In genomic region chr3:51965436-51965835, GRCm38 (mm10) we compare ENCODE assay signal across 14 mouse cellular contexts.
DNase-seq lines count a peak whose midpoint lies in the region; ATAC-seq lines count a peak whose summit lies in the region.
"Had no signal": no experiment of that assay in that cellular context is flagged by ENCODE, and none has a peak within 500 bp of the region (broad histone marks: within the 10 kb centered on the region; RNA-seq: fewer than 3 reads in every experiment).

No protein-coding gene starts in this region.

- H3K27me3 ChIP-seq in heart, embryonic 10.5 days (ENCODE audit: insufficient read depth, poor library complexity, severe bottlenecking) = no peaks in the 10 kb centered on the region
- no peaks in the 10 kb centered on the region for H3K27me3 ChIP-seq in hindbrain, embryonic 13.5 days
- no peaks in the 10 kb centered on the region for H3K27me3 ChIP-seq in midbrain, embryonic 14.5 days (ENCODE audit: control insufficient read depth, insufficient read depth, low read length)
- H3K27me3 ChIP-seq: embryonic facial prominence, embryonic 12.5 days; limb, embryonic 13.5 days had no signal

- no peak overlapping the region for H3K9ac ChIP-seq in hindbrain, embryonic 13.5 days
- H3K9ac ChIP-seq in midbrain, embryonic 14.5 days (replicated peaks; ENCODE audit: low read length) = peak overlapping the region; percentile 21; the same call in 1 of the 2 replicates
- H3K9ac ChIP-seq: limb, embryonic 13.5 days had no signal

- no peak overlapping the region for H3K4me3 ChIP-seq in heart, embryonic 10.5 days
- no peak overlapping the region for H3K4me3 ChIP-seq in hindbrain, embryonic 13.5 days
- no peak overlapping the region for H3K4me3 ChIP-seq in midbrain, embryonic 14.5 days (replicated peaks; ENCODE audit: low read depth, low read length)
- H3K4me3 ChIP-seq: embryonic facial prominence, embryonic 12.5 days; limb, embryonic 13.5 days had no signal

- 35% methylated on average over 2 of the region's 2 CpGs for WGBS in heart, embryonic 10.5 days
- WGBS in hindbrain, embryonic 13.5 days = 42% methylated on average over 2 of the region's 2 CpGs
- WGBS in midbrain, embryonic 14.5 days = 39% methylated on average over 2 of the region's 2 CpGs

- H3K4me1 ChIP-seq in heart, embryonic 10.5 days = peaks cover 36% of the 10 kb centered on the region
- peaks cover 56% of the 10 kb centered on the region for H3K4me1 ChIP-seq in hindbrain, embryonic 13.5 days (replicated peaks)
- H3K4me1 ChIP-seq in midbrain, embryonic 14.5 days (ENCODE audit: control insufficient read depth, insufficient read depth, low read length) = peaks cover 44% of the 10 kb centered on the region

- H3K9me3 ChIP-seq in heart, embryonic 10.5 days = no peaks in the 10 kb centered on the region
- no peaks in the 10 kb centered on the region for H3K9me3 ChIP-seq in hindbrain, embryonic 13.5 days
- no peaks in the 10 kb centered on the region for H3K9me3 ChIP-seq in midbrain, embryonic 14.5 days (ENCODE audit: control insufficient read depth, low read length)
- H3K9me3 ChIP-seq: embryonic facial prominence, embryonic 12.5 days; limb, embryonic 13.5 days had no signal

- ATAC-seq in hindbrain, embryonic 13.5 days (ENCODE audit: low FRiP score) = no peak
- ATAC-seq in midbrain, embryonic 14.5 days (ENCODE audit: low FRiP score, low TSS enrichment) = no peak
- no peak for ATAC-seq in erythroblast, adult 5-6 weeks (replicated peaks; ENCODE audit: low FRiP score, poor library complexity, severe bottlenecking)

- no peak overlapping the region for H3K4me2 ChIP-seq in hindbrain, embryonic 13.5 days
- no peak overlapping the region for H3K4me2 ChIP-seq in midbrain, embryonic 14.5 days (ENCODE audit: low read length)
- H3K4me2 ChIP-seq: embryonic facial prominence, embryonic 12.5 days; limb, embryonic 13.5 days had no signal

- DNase-seq in heart, embryonic 10.5 days (ENCODE audit: low spot score) = no peak
- DNase-seq in heart, adult 8-10 months (ENCODE audit: low spot score) = no peak
- DNase-seq in NIH3T3 (ENCODE audit: low read depth) = peak; percentile 22
- no peak for DNase-seq in midbrain, embryonic 14.5 days
- DNase-seq in cerebellum, postnatal 25 days = no peak
- DNase-seq in cerebellum, adult 8-10 months = no peak
- DNase-seq: cerebellum, adult 11 months; heart, postnatal 36 days; lung, postnatal 4 days; thymus, postnatal 25 days had no signal

- H3K27ac ChIP-seq in heart, embryonic 10.5 days = peak overlapping the region; percentile 59
- peak overlapping the region; percentile 93 for H3K27ac ChIP-seq in hindbrain, embryonic 13.5 days
- peak overlapping the region; percentile 95 for H3K27ac ChIP-seq in midbrain, embryonic 14.5 days (replicated peaks; ENCODE audit: low read depth, low read length)
- H3K27ac ChIP-seq: limb, embryonic 13.5 days had no signal

- H3K36me3 ChIP-seq in heart, embryonic 10.5 days = no peaks in the 10 kb centered on the region
- no peaks in the 10 kb centered on the region for H3K36me3 ChIP-seq in hindbrain, embryonic 13.5 days
- no peaks in the 10 kb centered on the region for H3K36me3 ChIP-seq in midbrain, embryonic 14.5 days (ENCODE audit: control insufficient read depth, insufficient read depth, low read length)
- H3K36me3 ChIP-seq: embryonic facial prominence, embryonic 12.5 days; limb, embryonic 13.5 days had no signal
